Mouse (Mus musculus) MEL (cell line): ENCODE results near the gene Slc9b2.

Source experiments
- CHD1 ChIP-seq: IDR thresholded peaks from 2 replicates; pipeline ENCODE4 v1.6.1; 2012; ENCODE audit warnings: low read depth, mild to moderate bottlenecking, inconsistent platforms, low read length, improper control_type of control experiment
- CTCF ChIP-seq, 3 experiments: IDR thresholded peaks in 2 of 3; conservative IDR thresholded peaks in 1 of 3; 2 replicates each; pipeline ENCODE4 v1.5.1; 2011 to 2012; ENCODE audit warnings: low read length in 3 of 3, low read depth in 2 of 3, mild to moderate bottlenecking in 2 of 3, improper control_type of control experiment in 1 of 3, inconsistent platforms in 1 of 3, mixed read lengths in 1 of 3, moderate library complexity in 1 of 3; ENCODE audit not compliant: control insufficient read depth in 1 of 3, insufficient read depth in 1 of 3, poor library complexity in 1 of 3, severe bottlenecking in 1 of 3
- EP300 ChIP-seq, 2 experiments: IDR thresholded peaks; 2 replicates each; pipeline ENCODE4 v1.6.1; 2011; ENCODE audit warnings: improper control_type of control experiment in 2 of 2, low read length in 2 of 2, low read depth in 1 of 2, mild to moderate bottlenecking in 1 of 2
- GABPA ChIP-seq: IDR thresholded peaks from 2 replicates; pipeline ENCODE4 v1.6.1; 2012; ENCODE audit warnings: low read depth, mild to moderate bottlenecking, inconsistent platforms, low read length, improper control_type of control experiment, moderate library complexity
- MAX ChIP-seq: IDR thresholded peaks from 2 replicates; pipeline ENCODE4 v1.6.1; 2011; ENCODE audit warnings: low read length, improper control_type of control experiment
- MYB ChIP-seq: IDR thresholded peaks from 2 replicates; pipeline ENCODE4 v1.6.1; 2011; ENCODE audit warnings: mild to moderate bottlenecking, low read depth, low read length, improper control_type of control experiment
- MYC ChIP-seq: IDR thresholded peaks from 2 replicates; pipeline ENCODE4 v1.6.1; 2011; ENCODE audit warnings: low read depth, mild to moderate bottlenecking, low read length, improper control_type of control experiment, moderate library complexity
- POLR2A ChIP-seq, 2 experiments: IDR thresholded peaks; 2 replicates each; pipeline ENCODE4 v1.6.1; 2011 to 2012; ENCODE audit warnings: low read length in 2 of 2, mild to moderate bottlenecking in 2 of 2, control low read depth in 1 of 2, improper control_type of control experiment in 1 of 2, low read depth in 1 of 2, moderate library complexity in 1 of 2; ENCODE audit not compliant: control insufficient read depth in 1 of 2, insufficient read depth in 1 of 2, poor library complexity in 1 of 2
- SIN3A ChIP-seq: IDR thresholded peaks from 2 replicates; pipeline ENCODE4 v1.6.1; 2012; ENCODE audit warnings: low read length, improper control_type of control experiment, inconsistent platforms
- SMC3 ChIP-seq: IDR thresholded peaks from 2 replicates; pipeline ENCODE4 v1.6.1; 2011; ENCODE audit warnings: low read depth, low read length, improper control_type of control experiment
- TBP ChIP-seq: IDR thresholded peaks from 2 replicates; pipeline ENCODE4 v1.8.0; 2011; ENCODE audit warnings: low read depth, low read length, improper control_type of control experiment

DNA sequence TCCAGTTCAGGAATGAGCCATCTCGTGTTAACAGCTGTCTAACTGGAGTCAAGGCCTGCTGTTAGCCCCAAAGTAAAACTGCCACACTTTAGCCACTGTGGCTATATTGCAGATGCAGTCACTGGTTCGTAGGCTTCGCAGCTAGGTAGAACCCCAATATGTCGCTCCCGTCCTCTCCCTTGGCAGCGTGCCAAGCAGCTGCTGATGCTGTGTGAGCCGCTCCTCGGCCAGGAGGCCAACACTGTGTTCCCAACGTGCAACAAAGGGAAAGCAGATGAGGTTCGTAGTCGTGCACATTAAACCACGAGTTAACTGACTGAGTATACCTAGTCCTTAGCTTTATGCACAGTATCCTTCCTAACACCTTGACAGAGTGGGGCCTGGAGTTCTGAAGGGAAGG, 34.9 kb upstream of the Slc9b2 start:
- TF ChIP-seq MYB, result no peak
- no peak for TF ChIP-seq SMC3
- TF ChIP-seq MYC, result no peak
- TF ChIP-seq CHD1, result no peak
- TF ChIP-seq POLR2A (IDR thresholded peaks at IDR 0.05; ENCODE audit: control insufficient read depth in 1 of 2, insufficient read depth in 1 of 2, low read depth in 1 of 2, low read length in 2 of 2, poor library complexity in 1 of 2), result no peak
- no peak for TF ChIP-seq CTCF (IDR thresholded peaks at IDR 0.05 in 2 of 3, conservative IDR thresholded peaks at IDR 0.05 in 1 of 3; ENCODE audit: control insufficient read depth in 1 of 3, insufficient read depth in 1 of 3, low read depth in 2 of 3, low read length in 3 of 3, poor library complexity in 1 of 3, severe bottlenecking in 1 of 3)
- no peak for TF ChIP-seq SIN3A
- TF ChIP-seq TBP, result no peak
- no peak for TF ChIP-seq GABPA
- no peak for TF ChIP-seq EP300 (IDR thresholded peaks at IDR 0.05; ENCODE audit: low read depth in 1 of 2, low read length in 2 of 2)
- TF ChIP-seq MAX, result no peak
